Mouse (Mus musculus): ENCODE results near the gene Usp24. TPM values are rescaled to one million over a fixed set of nuclear protein-coding genes. Genes with fewer than 3 reads are reported as not detected.

Gene Usp24
- polyA plus RNA-seq, 1 experiment from 2014 or later, result 6.9 TPM

GRCm38 (mm10) chr4:106389908-106390307, 73.9 kb downstream of the Usp24 start:
- 81% methylated on average over 3 of the region's 3 CpGs for WGBS
- 0 out of 2 replicates have a peak, but pooled peaks cover 3% of the 10 kb centered on the region for H3K9me3 ChIP-seq
- peaks cover 71% of the 10 kb centered on the region for H3K36me3 ChIP-seq
- no peak for ATAC-seq (ENCODE audit: low FRiP score)
- no peak overlapping the region for H3K27ac ChIP-seq
- H3K9ac ChIP-seq, result no peak overlapping the region
- H3K4me2 ChIP-seq, result no peak overlapping the region
- H3K27me3 ChIP-seq, result no peaks in the 10 kb centered on the region
- H3K4me3 ChIP-seq, result no peak overlapping the region
- no peaks in the 10 kb centered on the region for H3K4me1 ChIP-seq (replicated peaks)

GRCm38 (mm10) chr4:106409621-106410020, 93.6 kb downstream of the Usp24 start:
- Histone ChIP-seq H3K36me3 (peaks cover 82% of the 10 kb centered on the region), H3K27ac (no peak overlapping the region), H3K4me2 (no peak overlapping the region), H3K27me3 (no peaks in the 10 kb centered on the region), H3K4me1 (replicated peaks) (no peaks in the 10 kb centered on the region), H3K9ac (no peak overlapping the region), H3K9me3 (no peaks in the 10 kb centered on the region), H3K4me3 (no peak overlapping the region)
- WGBS, result 88% methylated on average over 14 of the region's 14 CpGs
- no peak for ATAC-seq (ENCODE audit: low FRiP score)

DNA sequence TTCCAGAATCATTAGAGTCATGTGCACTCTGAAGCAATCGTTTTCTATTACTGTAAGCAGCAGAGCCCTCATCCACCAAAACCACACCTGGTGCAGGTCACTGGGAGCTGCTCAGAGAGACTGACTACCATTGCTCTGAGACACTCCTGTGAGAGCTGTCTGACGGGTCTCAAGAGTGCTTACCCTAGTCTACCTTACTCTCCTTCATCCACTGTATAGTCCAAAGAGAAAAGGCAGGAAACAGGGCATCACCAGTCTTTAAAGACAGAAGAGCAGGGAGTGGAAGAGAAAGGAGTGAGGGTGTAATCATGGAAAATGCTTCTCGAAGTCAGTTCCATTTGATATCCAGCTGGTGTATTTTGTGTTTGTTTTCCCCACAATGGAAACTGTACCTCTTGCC, 103.2 kb downstream of the Usp24 start:
- Histone ChIP-seq H3K4me2 (no peak overlapping the region), H3K4me3 (no peak overlapping the region), H3K9ac (no peak overlapping the region), H3K4me1 (replicated peaks) (no peaks in the 10 kb centered on the region), H3K36me3 (peaks cover 75% of the 10 kb centered on the region), H3K9me3 (no peaks in the 10 kb centered on the region), H3K27ac (no peak overlapping the region), H3K27me3 (no peaks in the 10 kb centered on the region)
- ATAC-seq (ENCODE audit: low FRiP score), result no peak
- 86% methylated on average over 3 of the region's 3 CpGs for WGBS

DNA sequence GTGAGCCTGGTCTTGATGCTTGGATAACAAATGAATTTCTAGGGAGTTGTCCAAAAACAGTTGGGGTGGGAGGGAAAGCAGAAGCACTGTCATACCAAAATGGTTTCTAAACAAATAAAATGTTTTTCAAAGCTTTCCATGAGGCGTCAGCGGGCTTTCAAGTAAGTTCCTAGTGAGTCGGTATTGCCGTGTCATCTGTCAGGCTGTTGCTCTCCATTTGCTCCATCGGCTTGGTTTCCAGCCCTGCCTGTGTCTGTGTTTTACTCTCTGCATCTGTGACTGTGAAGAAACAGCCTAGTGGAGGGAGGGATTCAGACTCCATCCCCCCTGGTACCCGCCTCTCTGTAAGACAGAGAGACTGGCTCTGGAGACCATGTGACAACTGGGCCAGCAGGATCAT, 103.8 kb downstream of the Usp24 start:
- Histone ChIP-seq H3K9ac (no peak overlapping the region), H3K27me3 (no peaks in the 10 kb centered on the region), H3K4me1 (replicated peaks) (no peaks in the 10 kb centered on the region), H3K36me3 (peaks cover 76% of the 10 kb centered on the region), H3K4me3 (no peak overlapping the region), H3K27ac (no peak overlapping the region), H3K4me2 (no peak overlapping the region), H3K9me3 (no peaks in the 10 kb centered on the region)
- WGBS, result 90% methylated on average over 6 of the region's 6 CpGs
- ATAC-seq (ENCODE audit: low FRiP score), result no peak

- H3K4me2 ChIP-seq, result no peak overlapping the region
- H3K9me3 ChIP-seq, result no peaks in the 10 kb centered on the region
- H3K9ac ChIP-seq, result no peak overlapping the region; the same call in 1 of the 2 replicates
- no peak overlapping the region for H3K4me3 ChIP-seq
- 94% methylated on average over 3 of the region's 3 CpGs for WGBS
- peaks cover 77% of the 10 kb centered on the region for H3K36me3 ChIP-seq
- ATAC-seq (ENCODE audit: low FRiP score), result no peak
- H3K27ac ChIP-seq, result no peak overlapping the region
- no peaks in the 10 kb centered on the region for H3K4me1 ChIP-seq (replicated peaks)
- no peaks in the 10 kb centered on the region for H3K27me3 ChIP-seq
These were observed 106.6 kb downstream of the Usp24 start for GRCm38 (mm10) chr4:106422597-106422996.

GRCm38 (mm10) chr4:106424560-106424959, 108.5 kb downstream of the Usp24 start:
- Histone ChIP-seq H3K27me3 (no peaks in the 10 kb centered on the region), H3K4me1 (replicated peaks) (no peaks in the 10 kb centered on the region), H3K9me3 (no peaks in the 10 kb centered on the region), H3K4me3 (no peak overlapping the region), H3K36me3 (peaks cover 77% of the 10 kb centered on the region), H3K9ac (no peak overlapping the region), H3K4me2 (no peak overlapping the region), H3K27ac (no peak overlapping the region)
- 97% methylated on average over 1 of the region's 1 CpGs for WGBS
- no peak for ATAC-seq (ENCODE audit: low FRiP score)

DNA sequence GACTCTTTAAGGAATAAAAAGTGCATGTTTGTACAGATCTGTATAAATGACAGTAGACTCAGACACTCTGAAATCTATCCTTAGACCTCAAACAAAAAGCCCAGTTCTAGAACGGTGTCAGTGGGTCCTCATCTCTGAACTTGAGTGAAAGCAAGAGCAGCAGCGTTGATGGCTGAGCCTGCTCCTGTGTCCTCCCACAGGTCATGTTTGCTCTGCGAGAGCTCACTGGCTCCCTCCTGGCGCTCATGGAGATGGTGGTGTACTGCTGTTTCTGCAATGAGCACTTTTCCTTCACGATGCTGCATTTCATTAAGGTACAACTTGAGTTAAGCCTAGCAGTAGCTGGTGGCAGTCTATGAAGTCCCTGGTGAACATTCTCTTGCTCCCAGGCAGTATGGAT, 110.3 kb downstream of the Usp24 start:
- no peak for ATAC-seq (ENCODE audit: low FRiP score)
- Histone ChIP-seq H3K27me3 (no peaks in the 10 kb centered on the region), H3K4me3 (no peak overlapping the region), H3K27ac (no peak overlapping the region), H3K4me1 (replicated peaks) (no peaks in the 10 kb centered on the region), H3K9ac (no peak overlapping the region), H3K9me3 (no peaks in the 10 kb centered on the region), H3K4me2 (no peak overlapping the region), H3K36me3 (peaks cover 77% of the 10 kb centered on the region)
- WGBS, result 70% methylated on average over 5 of the region's 5 CpGs

DNA sequence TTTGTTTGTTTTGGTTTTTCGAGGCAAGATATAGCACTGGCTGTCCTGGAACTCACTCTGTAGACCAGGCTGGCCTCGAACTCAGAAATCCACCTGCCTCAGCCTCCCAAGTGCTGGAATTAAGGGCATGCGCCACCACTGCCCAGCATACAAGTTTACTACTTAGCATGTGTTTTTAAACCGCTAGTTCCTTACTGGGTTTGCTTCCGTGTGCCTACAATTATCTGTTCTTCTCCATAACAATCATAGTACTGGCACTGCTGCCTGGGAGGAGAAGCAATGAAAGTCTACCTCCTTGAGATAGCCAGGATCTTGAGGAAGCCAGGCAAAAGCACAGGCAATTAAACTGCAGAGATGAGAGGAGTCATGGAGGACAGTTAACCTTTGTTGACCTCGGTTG, 112.6 kb downstream of the Usp24 start:
- 95% methylated on average over 6 of the region's 6 CpGs for WGBS
- Histone ChIP-seq H3K9ac (no peak overlapping the region), H3K4me2 (no peak overlapping the region), H3K27me3 (no peaks in the 10 kb centered on the region), H3K36me3 (peaks cover 78% of the 10 kb centered on the region), H3K4me3 (no peak overlapping the region), H3K27ac (no peak overlapping the region), H3K9me3 (no peaks in the 10 kb centered on the region), H3K4me1 (replicated peaks) (no peaks in the 10 kb centered on the region)
- no peak for ATAC-seq (ENCODE audit: low FRiP score)

GRCm38 (mm10) chr4:106429106-106429505, 113.1 kb downstream of the Usp24 start:
- no peaks in the 10 kb centered on the region for H3K27me3 ChIP-seq
- no peak overlapping the region for H3K9ac ChIP-seq
- WGBS, result 91% methylated on average over 7 of the region's 7 CpGs
- peaks cover 79% of the 10 kb centered on the region for H3K36me3 ChIP-seq
- H3K4me3 ChIP-seq, result no peak overlapping the region
- H3K4me1 ChIP-seq (replicated peaks), result no peaks in the 10 kb centered on the region
- H3K27ac ChIP-seq, result no peak overlapping the region
- H3K4me2 ChIP-seq, result no peak overlapping the region
- H3K9me3 ChIP-seq, result no peaks in the 10 kb centered on the region
- ATAC-seq (ENCODE audit: low FRiP score), result no peak

DNA sequence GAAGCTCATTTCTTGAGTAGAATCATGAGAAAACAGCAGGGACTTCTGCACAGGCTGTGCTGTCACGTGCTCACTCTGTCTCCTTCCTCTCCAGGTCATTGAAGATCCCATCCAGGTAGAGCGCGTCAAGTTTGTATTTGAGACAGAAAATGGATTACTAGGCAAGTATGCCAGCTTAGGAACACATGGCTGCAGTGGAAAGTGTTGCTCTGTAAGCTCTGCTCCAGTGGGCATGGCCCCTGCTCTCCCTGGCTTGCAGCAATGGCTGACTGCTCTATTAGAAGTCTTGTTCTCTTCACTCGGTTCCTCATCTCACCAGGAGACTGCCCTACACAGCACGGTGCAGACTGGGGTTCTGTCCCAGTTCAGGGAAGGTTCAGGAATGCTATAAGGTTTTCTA, 114.4 kb downstream of the Usp24 start:
- Histone ChIP-seq H3K4me3 (no peak overlapping the region), H3K36me3 (peaks cover 75% of the 10 kb centered on the region), H3K27ac (no peak overlapping the region), H3K27me3 (no peaks in the 10 kb centered on the region), H3K9me3 (no peaks in the 10 kb centered on the region), H3K4me1 (replicated peaks) (no peaks in the 10 kb centered on the region), H3K4me2 (no peak overlapping the region), H3K9ac (no peak overlapping the region)
- WGBS, result 90% methylated on average over 5 of the region's 5 CpGs
- no peak for ATAC-seq (ENCODE audit: low FRiP score)

DNA sequence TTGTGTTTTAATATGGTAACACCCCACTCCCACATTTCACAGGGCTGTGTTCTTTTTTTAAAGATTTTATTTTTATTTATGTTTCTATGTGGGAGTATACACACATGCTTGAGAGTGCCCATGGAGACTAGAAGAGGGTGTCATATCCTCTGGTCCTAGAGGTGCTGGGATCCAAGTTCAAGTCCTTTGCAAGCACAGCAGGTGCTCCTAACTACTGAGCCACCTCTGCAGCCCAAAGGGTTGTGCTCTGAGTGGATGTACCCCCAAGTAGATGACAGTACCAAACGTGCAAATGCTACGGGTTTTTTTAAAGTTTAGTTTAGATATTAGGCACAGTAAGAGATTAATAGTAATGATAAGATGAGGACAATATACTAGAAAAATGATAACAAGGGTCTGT, 119.4 kb downstream of the Usp24 start:
- H3K27ac ChIP-seq, result no peak overlapping the region
- WGBS, result 97% methylated on average over 2 of the region's 2 CpGs
- H3K27me3 ChIP-seq, result no peaks in the 10 kb centered on the region
- H3K36me3 ChIP-seq, result peaks cover 78% of the 10 kb centered on the region
- H3K9me3 ChIP-seq, result no peaks in the 10 kb centered on the region
- H3K4me2 ChIP-seq, result no peak overlapping the region
- no peaks in the 10 kb centered on the region for H3K4me1 ChIP-seq (replicated peaks)
- H3K9ac ChIP-seq, result no peak overlapping the region
- ATAC-seq (ENCODE audit: low FRiP score), result no peak
- no peak overlapping the region for H3K4me3 ChIP-seq

- no peak overlapping the region for H3K27ac ChIP-seq
- H3K4me3 ChIP-seq, result no peak overlapping the region
- WGBS, result 54% methylated on average over 4 of the region's 4 CpGs
- no peaks in the 10 kb centered on the region for H3K4me1 ChIP-seq (replicated peaks)
- no peaks in the 10 kb centered on the region for H3K27me3 ChIP-seq
- peaks cover 78% of the 10 kb centered on the region for H3K36me3 ChIP-seq
- no peak for ATAC-seq (ENCODE audit: low FRiP score)
- H3K4me2 ChIP-seq, result no peak overlapping the region
- no peak overlapping the region for H3K9ac ChIP-seq
- no peaks in the 10 kb centered on the region for H3K9me3 ChIP-seq
These were observed 120.5 kb downstream of the Usp24 start for GRCm38 (mm10) chr4:106436475-106436874.

DNA sequence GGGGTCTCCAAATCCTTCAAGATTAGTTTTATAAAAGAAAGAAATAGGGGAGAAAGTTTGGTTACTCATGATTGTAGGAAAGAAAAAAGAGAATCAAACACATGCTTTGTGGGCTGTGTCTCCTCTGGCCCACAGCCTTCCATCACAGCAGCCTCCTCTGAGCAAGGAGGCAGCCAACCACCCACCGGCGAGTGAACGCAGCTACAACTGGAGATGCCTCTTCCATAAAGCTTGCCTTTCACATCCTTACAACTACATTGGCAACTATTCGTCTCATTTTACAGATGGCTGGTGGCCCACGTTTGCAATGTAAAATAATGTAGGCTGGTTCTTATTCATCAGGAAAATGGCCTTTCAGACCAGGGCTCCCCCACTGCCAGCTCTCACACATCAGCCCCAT, 121.2 kb downstream of the Usp24 start:
- no peaks in the 10 kb centered on the region for H3K9me3 ChIP-seq
- no peak overlapping the region for H3K27ac ChIP-seq
- ATAC-seq (ENCODE audit: low FRiP score), result no peak
- no peaks in the 10 kb centered on the region for H3K27me3 ChIP-seq
- no peak overlapping the region for H3K4me2 ChIP-seq
- WGBS, result 94% methylated on average over 5 of the region's 5 CpGs
- H3K4me1 ChIP-seq (replicated peaks), result no peaks in the 10 kb centered on the region
- no peak overlapping the region for H3K4me3 ChIP-seq
- H3K9ac ChIP-seq, result no peak overlapping the region
- peaks cover 78% of the 10 kb centered on the region for H3K36me3 ChIP-seq

DNA sequence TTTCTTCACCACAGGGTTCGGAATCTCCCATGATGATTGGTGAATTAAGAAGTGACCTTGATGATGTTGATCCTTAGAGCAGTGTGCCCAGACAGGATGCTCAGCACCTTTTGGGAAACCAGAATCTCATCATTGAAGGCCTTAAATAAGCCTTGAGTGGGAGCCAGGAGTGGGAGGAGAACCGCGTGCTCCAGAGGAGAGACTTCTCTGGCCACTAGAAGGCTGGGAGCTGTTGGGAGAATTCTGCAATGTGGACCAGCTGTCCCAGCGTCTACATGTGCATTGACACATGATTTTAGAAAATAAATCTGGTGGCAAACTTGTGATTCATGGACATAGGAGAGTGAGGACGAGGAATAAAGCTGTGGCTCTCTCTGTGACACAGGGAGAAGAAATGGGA, 122.8 kb downstream of the Usp24 start:
- no peak for ATAC-seq (ENCODE audit: low FRiP score)
- Histone ChIP-seq H3K4me3 (no peak overlapping the region), H3K27me3 (no peaks in the 10 kb centered on the region), H3K36me3 (peaks cover 84% of the 10 kb centered on the region), H3K9ac (no peak overlapping the region), H3K27ac (no peak overlapping the region), H3K9me3 (no peaks in the 10 kb centered on the region), H3K4me1 (replicated peaks) (peaks cover 3% of the 10 kb centered on the region; the same call in 1 of the 2 replicates), H3K4me2 (no peak overlapping the region)
- 97% methylated on average over 5 of the region's 5 CpGs for WGBS
